Mouse (Mus musculus): Measurements from ENCODE around the gene Cluap1.

- no peak for TF ChIP-seq CTCF (IDR thresholded peaks at IDR 0.05; ENCODE audit: low read depth)
- TF ChIP-seq EP300 (IDR thresholded peaks at IDR 0.05; ENCODE audit: low read depth) = no peak
These were observed 23.4 kb upstream of the Cluap1 start for GRCm38 (mm10) chr16:3885065-3885670.

All from liver, postnatal 0 days (tissue).